ENCODE assay signal across 8 mouse cellular contexts in the genomic region with DNA sequence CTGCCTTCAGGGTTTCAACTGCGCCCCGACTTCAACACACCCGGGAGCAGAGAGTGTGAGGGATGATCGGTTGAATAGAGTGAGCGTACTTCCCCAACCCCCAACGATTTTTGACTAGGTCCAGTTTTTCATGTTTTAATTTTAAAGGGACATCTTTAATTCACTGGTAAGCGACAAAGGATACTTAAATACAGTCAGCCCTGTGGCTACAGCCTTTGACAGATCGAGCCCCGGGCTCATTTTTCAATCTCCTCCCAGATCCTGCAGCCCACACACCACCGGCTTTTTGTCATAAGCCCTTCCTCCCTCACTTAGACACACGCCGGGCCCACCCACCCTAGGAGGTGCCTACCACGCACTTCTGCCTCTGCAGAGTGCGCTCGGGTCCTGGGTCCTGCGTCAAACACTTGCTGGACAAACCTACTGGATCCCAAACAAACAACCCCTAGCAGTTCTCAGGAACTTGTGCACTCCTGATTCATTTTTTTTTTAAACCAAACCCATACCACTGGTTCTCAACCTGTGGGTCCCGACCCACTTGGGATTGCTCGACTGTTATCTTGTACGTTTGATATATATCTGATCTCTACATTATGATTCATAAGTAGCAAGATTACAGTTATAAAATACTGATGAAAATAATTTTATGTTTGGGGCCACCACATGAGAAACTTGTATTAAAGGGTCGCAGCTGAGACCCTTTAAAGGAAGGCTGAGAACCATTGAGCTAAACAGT. TPM values are rescaled to one million over a fixed set of nuclear protein-coding genes. Genes with fewer than 3 reads are reported as not detected.
DNase-seq lines count a peak whose midpoint lies in the region; ATAC-seq and TF ChIP-seq lines count a peak whose summit lies in the region.

No protein-coding gene starts in this region.

- peak overlapping the region; percentile 67 for H3K9ac ChIP-seq in heart, embryonic 15.5 days
- H3K9ac ChIP-seq in forebrain, embryonic 14.5 days (ENCODE audit: low read length): peak overlapping the region; percentile 86
- H3K9ac ChIP-seq in limb, embryonic 14.5 days (ENCODE audit: low read depth, low read length, severe bottlenecking): peak overlapping the region; percentile 79
- H3K9ac ChIP-seq in neural tube, embryonic 13.5 days: peak overlapping the region; percentile 76

- peaks cover 28% of the 10 kb centered on the region for H3K27me3 ChIP-seq in heart, embryonic 15.5 days
- H3K27me3 ChIP-seq in forebrain, embryonic 14.5 days (replicated peaks; ENCODE audit: control insufficient read depth, insufficient read depth, low read length): peaks cover 25% of the 10 kb centered on the region
- peaks cover 9% of the 10 kb centered on the region for H3K27me3 ChIP-seq in limb, embryonic 14.5 days (ENCODE audit: control insufficient read depth, insufficient read depth, low read length)
- peaks cover 55% of the 10 kb centered on the region for H3K27me3 ChIP-seq in neural tube, embryonic 13.5 days

- H3K4me2 ChIP-seq in heart, embryonic 15.5 days: peak overlapping the region; percentile 100
- H3K4me2 ChIP-seq in forebrain, embryonic 14.5 days (ENCODE audit: low read length): peak overlapping the region; percentile 99
- peak overlapping the region; percentile 92 for H3K4me2 ChIP-seq in limb, embryonic 14.5 days (replicated peaks; ENCODE audit: low read depth, low read length, severe bottlenecking)
- H3K4me2 ChIP-seq in neural tube, embryonic 13.5 days: peak overlapping the region; percentile 96

- ATAC-seq in heart, embryonic 15.5 days (replicated peaks; ENCODE audit: insufficient number of reproducible peaks, insufficient read depth, low FRiP score, low read depth): 0 out of 2 replicates have a peak, but pooled peaks have one; percentile 19
- peak; percentile 49 for ATAC-seq in forebrain, embryonic 14.5 days
- ATAC-seq in limb, embryonic 14.5 days (ENCODE audit: low FRiP score, low read depth): peak; percentile 27; the same call in 1 of the 2 replicates
- ATAC-seq in neural tube, embryonic 13.5 days (ENCODE audit: low read depth): peak; percentile 34
- no peak for ATAC-seq in erythroid progenitor cell, adult 5-6 weeks (replicated peaks; ENCODE audit: low FRiP score, poor library complexity, severe bottlenecking)

- H3K36me3 ChIP-seq in heart, embryonic 15.5 days: no peaks in the 10 kb centered on the region
- no peaks in the 10 kb centered on the region for H3K36me3 ChIP-seq in forebrain, embryonic 14.5 days (ENCODE audit: control insufficient read depth, insufficient read depth, low read length)
- H3K36me3 ChIP-seq in limb, embryonic 14.5 days (ENCODE audit: control insufficient read depth, insufficient read depth, low read length): no peaks in the 10 kb centered on the region
- no peaks in the 10 kb centered on the region for H3K36me3 ChIP-seq in neural tube, embryonic 13.5 days

- peak overlapping the region; percentile 74 for H3K4me3 ChIP-seq in heart, embryonic 15.5 days
- peak overlapping the region; percentile 61 for H3K4me3 ChIP-seq in forebrain, embryonic 14.5 days (ENCODE audit: low read depth, low read length)
- H3K4me3 ChIP-seq in limb, embryonic 14.5 days (replicated peaks; ENCODE audit: low read length): peak overlapping the region; percentile 66
- peak overlapping the region; percentile 62 for H3K4me3 ChIP-seq in neural tube, embryonic 13.5 days

- DNase-seq in heart, postnatal 4 days: no peak
- DNase-seq in MN1 (ENCODE audit: low spot score): peak; percentile 54
- peak; percentile 50 for DNase-seq in forebrain, embryonic 14.5 days (ENCODE audit: low spot score)
- peak; percentile 5 for DNase-seq in limb, embryonic 14.5 days (ENCODE audit: low spot score)
- no peak for DNase-seq in right cerebral cortex, postnatal 25 days

- H3K4me1 ChIP-seq in heart, embryonic 15.5 days (replicated peaks): peaks cover 33% of the 10 kb centered on the region
- H3K4me1 ChIP-seq in forebrain, embryonic 14.5 days (ENCODE audit: control insufficient read depth, insufficient read depth, low read length): peaks cover 8% of the 10 kb centered on the region; the same call in 1 of the 2 replicates
- no peaks in the 10 kb centered on the region for H3K4me1 ChIP-seq in limb, embryonic 14.5 days (ENCODE audit: control insufficient read depth, insufficient read depth, low read length)
- peaks cover 31% of the 10 kb centered on the region for H3K4me1 ChIP-seq in neural tube, embryonic 13.5 days (replicated peaks)

- peak overlapping the region; percentile 47 for H3K27ac ChIP-seq in heart, embryonic 15.5 days
- no peak overlapping the region; the same call in 1 of the 2 replicates for H3K27ac ChIP-seq in forebrain, embryonic 14.5 days (ENCODE audit: low read depth, low read length)
- 0 out of 2 replicates have a peak overlapping the region, but pooled peaks have one; percentile 33 for H3K27ac ChIP-seq in limb, embryonic 14.5 days (replicated peaks; ENCODE audit: low read depth, low read length)
- no peak overlapping the region for H3K27ac ChIP-seq in neural tube, embryonic 13.5 days (replicated peaks)

- no peak for TF ChIP-seq POLR2A in limb, embryonic 14.5 days (IDR thresholded peaks at IDR 0.05; ENCODE audit: borderline replicate concordance, extremely low read depth, insufficient read depth, insufficient read length)

- no peaks in the 10 kb centered on the region for H3K9me3 ChIP-seq in heart, embryonic 15.5 days (replicated peaks)
- H3K9me3 ChIP-seq in forebrain, embryonic 14.5 days (replicated peaks; ENCODE audit: control insufficient read depth, low read length): no peaks in the 10 kb centered on the region
- no peaks in the 10 kb centered on the region for H3K9me3 ChIP-seq in limb, embryonic 14.5 days (ENCODE audit: control insufficient read depth, low read length)
- H3K9me3 ChIP-seq in neural tube, embryonic 13.5 days: no peaks in the 10 kb centered on the region

- 4% methylated on average over 20 of the region's 20 CpGs for WGBS in heart, embryonic 15.5 days
- 3% methylated on average over 20 of the region's 20 CpGs for WGBS in forebrain, embryonic 14.5 days
- WGBS in limb, embryonic 14.5 days: 3% methylated on average over 20 of the region's 20 CpGs
- 3% methylated on average over 20 of the region's 20 CpGs for WGBS in neural tube, embryonic 13.5 days

RNA-seq across cellular contexts. Expression of gene Myb, which starts 0.7 kb away (rescaled TPM):
- polyA plus RNA-seq in heart, embryonic 15.5 days (2015; fragmentation: Nextera tagmentation; extraction: Ambion mirVana): 1.6 and 9.4 TPM in 2 replicates
- under 1 TPM; 0.43 to 0.91 TPM for total RNA-seq in heart, postnatal 4 days (2021)
- 2.6 and 3.2 TPM in 2 replicates for polyA plus RNA-seq in forebrain, embryonic 14.5 days (2014; fragmentation: Nextera tagmentation; extraction: Ambion mirVana)
- polyA plus RNA-seq in limb, embryonic 14.5 days (2012; rRNA removed): 3.8 and 4.0 TPM in 2 replicates
- 2.7 and 3.7 TPM in 2 replicates for polyA plus RNA-seq in limb, embryonic 14.5 days (2014; fragmentation: Nextera tagmentation; extraction: Ambion mirVana)
- polyA plus RNA-seq in neural tube, embryonic 13.5 days (2015; fragmentation: Nextera tagmentation; extraction: Ambion mirVana): 0.87 and 1.1 TPM in 2 replicates
- 93.7 and 126 TPM in 2 replicates for total RNA-seq in erythroid progenitor cell, adult 5-6 weeks (2015; ENCODE audit: low replicate concordance)
- 43.9 and 54.2 TPM in 2 replicates for total RNA-seq in erythroid progenitor cell, adult 5-6 weeks (2017; ENCODE audit: low replicate concordance)

Comparison
In these comparisons a context has a peak if more than half of its experiments do, and no peak if none do; other contexts are left out.
1. H3K27ac ChIP-seq: peak in heart, embryonic 15.5 days (single experiment) and limb, embryonic 14.5 days (single experiment); none in forebrain, embryonic 14.5 days (single experiment) and neural tube, embryonic 13.5 days (single experiment).
2. DNase-seq: peak in MN1 (single experiment), forebrain, embryonic 14.5 days (single experiment) and limb, embryonic 14.5 days (single experiment); none in heart, postnatal 4 days (single experiment) and right cerebral cortex, postnatal 25 days (single experiment).
3. Peak in every context shown above with its lines, with median percentiles within 50 percentile points of each other: H3K4me2 ChIP-seq, H3K4me3 ChIP-seq and H3K9ac ChIP-seq.